Mouse (Mus musculus) CH12.LX (cell line): ENCODE data around the gene Tgif2.

ENCODE experiments used
- CTCF ChIP-seq, 2 experiments: IDR thresholded peaks in 1 of 2; conservative IDR thresholded peaks in 1 of 2; 2 replicates each; pipeline ENCODE4 v1.5.1; 2011 to 2012; ENCODE audit warnings: low read depth in 2 of 2, low read length in 2 of 2, improper control_type of control experiment in 1 of 2, inconsistent platforms in 1 of 2, mild to moderate bottlenecking in 1 of 2, moderate library complexity in 1 of 2
- EP300 ChIP-seq: IDR thresholded peaks from 2 replicates; pipeline ENCODE4 v1.6.1; 2011; ENCODE audit warnings: low read length, improper control_type of control experiment
- ETS1 ChIP-seq: conservative IDR thresholded peaks from 2 replicates; pipeline ENCODE4 v1.6.1; 2012; ENCODE audit warnings: low read depth, mild to moderate bottlenecking, inconsistent platforms, low read length, improper control_type of control experiment, moderate library complexity
- HCFC1 ChIP-seq: IDR thresholded peaks from 2 replicates; pipeline ENCODE4 v1.6.1; 2012; ENCODE audit warnings: low read depth, mild to moderate bottlenecking, inconsistent platforms, low read length, improper control_type of control experiment
- IRF4 ChIP-seq: IDR thresholded peaks from 2 replicates; pipeline ENCODE4 v1.6.1; 2014; ENCODE audit warnings: low read depth, mild to moderate bottlenecking, inconsistent platforms, low read length, improper control_type of control experiment
- MAFK ChIP-seq: IDR thresholded peaks from 2 replicates; pipeline ENCODE4 v1.6.1; 2011; ENCODE audit warnings: low read length, improper control_type of control experiment; ENCODE audit not compliant: insufficient replicate concordance
- MAX ChIP-seq: IDR thresholded peaks from 2 replicates; pipeline ENCODE4 v1.6.1; 2011; ENCODE audit warnings: low read length, improper control_type of control experiment
- MYC ChIP-seq: IDR thresholded peaks from 2 replicates; pipeline ENCODE4 v1.6.1; 2011; ENCODE audit warnings: low read depth, mild to moderate bottlenecking, improper control_type of control experiment, low read length
- NELFE ChIP-seq: IDR thresholded peaks from 2 replicates; pipeline ENCODE4 v1.6.1; 2011; ENCODE audit warnings: low read depth, low read length, improper control_type of control experiment
- NRF1 ChIP-seq: IDR thresholded peaks from 2 replicates; pipeline ENCODE4 v1.6.1; 2014; ENCODE audit warnings: low read depth, mild to moderate bottlenecking, inconsistent platforms, low read length, improper control_type of control experiment, moderate library complexity
- POLR2A ChIP-seq: IDR thresholded peaks from 2 replicates; pipeline ENCODE4 v1.6.1; 2011; ENCODE audit warnings: low read depth, mild to moderate bottlenecking, improper control_type of control experiment, low read length
- ZKSCAN1 ChIP-seq: IDR thresholded peaks from 2 replicates; pipeline ENCODE4 v1.6.1; 2012; ENCODE audit warnings: low read depth, inconsistent platforms, low read length, improper control_type of control experiment, borderline replicate concordance
- ZNF384 ChIP-seq: IDR thresholded peaks from 2 replicates; pipeline ENCODE4 v1.6.1; 2012; ENCODE audit warnings: low read depth, low read length, improper control_type of control experiment, inconsistent platforms

GRCm38 (mm10) chr2:156814344-156814801 is 25.4 kb upstream of the Tgif2 start:
- TF ChIP-seq ETS1 (no peak), CTCF (conservative IDR thresholded peaks at IDR 0.05 in 1 of 2, IDR thresholded peaks at IDR 0.05 in 1 of 2; ENCODE audit: low read depth in 2 of 2, low read length in 2 of 2) (no peak), ZNF384 (no peak), EP300 (no peak), IRF4 (no peak), MAFK (no peak), NELFE (no peak), ZKSCAN1 (no peak), HCFC1 (no peak), MYC (no peak), POLR2A (no peak), MAX (no peak), NRF1 (no peak)
